Mouse (Mus musculus): ENCODE results near the gene Enpep. TPM values are rescaled to one million over a fixed set of nuclear protein-coding genes. Genes with fewer than 3 reads are reported as not detected.

Enpep gene
- polyA plus RNA-seq, 1 experiment from 2014 or later: 5.1 TPM

- DNase-seq (ENCODE audit: low spot score): no peak
- Histone ChIP-seq H3K4me3 (no peak overlapping the region), H3K9me3 (no peaks in the 10 kb centered on the region), H3K27me3 (ENCODE audit: insufficient read depth, poor library complexity, severe bottlenecking) (no peaks in the 10 kb centered on the region), H3K4me1 (no peaks in the 10 kb centered on the region), H3K27ac (no peak overlapping the region), H3K36me3 (no peaks in the 10 kb centered on the region)
- 45% methylated on average over 10 of the region's 10 CpGs for WGBS
These were observed 24.3 kb downstream of the Enpep start for GRCm38 (mm10) chr3:129308102-129308752.

GRCm38 (mm10) chr3:129303941-129304340, 28.6 kb downstream of the Enpep start:
- no peak for DNase-seq (ENCODE audit: low spot score)
- no peak overlapping the region for H3K4me3 ChIP-seq
- H3K36me3 ChIP-seq: no peaks in the 10 kb centered on the region
- H3K4me1 ChIP-seq: no peaks in the 10 kb centered on the region
- 15% methylated on average over 3 of the region's 3 CpGs for WGBS
- no peak overlapping the region for H3K27ac ChIP-seq
- H3K9me3 ChIP-seq: no peaks in the 10 kb centered on the region
- H3K27me3 ChIP-seq (ENCODE audit: insufficient read depth, poor library complexity, severe bottlenecking): no peaks in the 10 kb centered on the region

GRCm38 (mm10) chr3:129299874-129300273, 32.6 kb downstream of the Enpep start:
- Histone ChIP-seq H3K4me3 (no peak overlapping the region), H3K27ac (no peak overlapping the region), H3K36me3 (no peaks in the 10 kb centered on the region), H3K4me1 (no peaks in the 10 kb centered on the region; the same call in 1 of the 2 replicates), H3K27me3 (ENCODE audit: insufficient read depth, poor library complexity, severe bottlenecking) (no peaks in the 10 kb centered on the region), H3K9me3 (no peaks in the 10 kb centered on the region)
- no peak for DNase-seq (ENCODE audit: low spot score)
- WGBS: 63% methylated on average over 1 of the region's 1 CpGs

GRCm38 (mm10) chr3:129298606-129299005, 33.9 kb downstream of the Enpep start:
- H3K9me3 ChIP-seq: no peaks in the 10 kb centered on the region
- no peaks in the 10 kb centered on the region for H3K36me3 ChIP-seq
- H3K27me3 ChIP-seq (ENCODE audit: insufficient read depth, poor library complexity, severe bottlenecking): no peaks in the 10 kb centered on the region
- H3K4me3 ChIP-seq: no peak overlapping the region
- no peak overlapping the region for H3K27ac ChIP-seq
- no peak for DNase-seq (ENCODE audit: low spot score)
- 78% methylated on average over 8 of the region's 8 CpGs for WGBS
- H3K4me1 ChIP-seq: peaks cover 4% of the 10 kb centered on the region

GRCm38 (mm10) chr3:129296994-129297393, 35.5 kb downstream of the Enpep start:
- no peak for DNase-seq (ENCODE audit: low spot score)
- Histone ChIP-seq H3K9me3 (no peaks in the 10 kb centered on the region), H3K4me1 (peaks cover 4% of the 10 kb centered on the region), H3K27me3 (ENCODE audit: insufficient read depth, poor library complexity, severe bottlenecking) (no peaks in the 10 kb centered on the region), H3K36me3 (no peaks in the 10 kb centered on the region), H3K4me3 (no peak overlapping the region), H3K27ac (no peak overlapping the region)
- 72% methylated on average over 5 of the region's 5 CpGs for WGBS

- Histone ChIP-seq H3K27me3 (ENCODE audit: insufficient read depth, poor library complexity, severe bottlenecking) (no peaks in the 10 kb centered on the region), H3K27ac (no peak overlapping the region), H3K9me3 (no peaks in the 10 kb centered on the region), H3K4me1 (peaks cover 4% of the 10 kb centered on the region), H3K36me3 (no peaks in the 10 kb centered on the region), H3K4me3 (no peak overlapping the region)
- WGBS: 70% methylated on average over 2 of the region's 2 CpGs
- no peak for DNase-seq (ENCODE audit: low spot score)
These were observed 36.6 kb downstream of the Enpep start for GRCm38 (mm10) chr3:129295883-129296282.

- Histone ChIP-seq H3K27ac (no peak overlapping the region), H3K27me3 (ENCODE audit: insufficient read depth, poor library complexity, severe bottlenecking) (no peaks in the 10 kb centered on the region), H3K4me3 (no peak overlapping the region), H3K9me3 (no peaks in the 10 kb centered on the region), H3K4me1 (peaks cover 7% of the 10 kb centered on the region), H3K36me3 (no peaks in the 10 kb centered on the region)
- WGBS: 59% methylated on average over 8 of the region's 8 CpGs
- no peak for DNase-seq (ENCODE audit: low spot score)
These were observed 43.0 kb downstream of the Enpep start for GRCm38 (mm10) chr3:129289536-129289935.

- no peak for DNase-seq (ENCODE audit: low spot score)
These were observed 45.4 kb downstream of the Enpep start for GRCm38 (mm10) chr3:129287140-129287539.

GRCm38 (mm10) chr3:129286426-129286825, 46.1 kb downstream of the Enpep start:
- Histone ChIP-seq H3K4me3 (no peak overlapping the region), H3K27ac (no peak overlapping the region), H3K9me3 (no peaks in the 10 kb centered on the region), H3K4me1 (0 out of 2 replicates have a peak, but pooled peaks cover 3% of the 10 kb centered on the region), H3K36me3 (no peaks in the 10 kb centered on the region), H3K27me3 (ENCODE audit: insufficient read depth, poor library complexity, severe bottlenecking) (no peaks in the 10 kb centered on the region)
- WGBS: 58% methylated on average over 7 of the region's 7 CpGs
- DNase-seq (ENCODE audit: low spot score): no peak

More at GRCm38 (mm10) chr3:129287140-129287539, 45.4 kb downstream of the Enpep start:
- WGBS: 75% methylated on average over 8 of the region's 8 CpGs
- Histone ChIP-seq H3K4me1 (0 out of 2 replicates have a peak, but pooled peaks cover 3% of the 10 kb centered on the region), H3K36me3 (no peaks in the 10 kb centered on the region), H3K27ac (no peak overlapping the region), H3K9me3 (no peaks in the 10 kb centered on the region), H3K4me3 (no peak overlapping the region), H3K27me3 (ENCODE audit: insufficient read depth, poor library complexity, severe bottlenecking) (no peaks in the 10 kb centered on the region)

GRCm38 (mm10) chr3:129284326-129284725, 48.2 kb downstream of the Enpep start:
- 82% methylated on average over 5 of the region's 5 CpGs for WGBS
- DNase-seq (ENCODE audit: low spot score): no peak
- Histone ChIP-seq H3K36me3 (no peaks in the 10 kb centered on the region), H3K4me3 (no peak overlapping the region), H3K27ac (no peak overlapping the region), H3K4me1 (0 out of 2 replicates have a peak, but pooled peaks cover 3% of the 10 kb centered on the region), H3K9me3 (no peaks in the 10 kb centered on the region), H3K27me3 (ENCODE audit: insufficient read depth, poor library complexity, severe bottlenecking) (no peaks in the 10 kb centered on the region)

GRCm38 (mm10) chr3:129279441-129279840, 53.1 kb downstream of the Enpep start:
- no peak for DNase-seq (ENCODE audit: low spot score)
- Histone ChIP-seq H3K27me3 (ENCODE audit: insufficient read depth, poor library complexity, severe bottlenecking) (no peaks in the 10 kb centered on the region), H3K27ac (no peak overlapping the region), H3K4me1 (no peaks in the 10 kb centered on the region), H3K9me3 (no peaks in the 10 kb centered on the region), H3K4me3 (no peak overlapping the region), H3K36me3 (no peaks in the 10 kb centered on the region)
- 80% methylated on average over 8 of the region's 8 CpGs for WGBS

- H3K36me3 ChIP-seq: no peaks in the 10 kb centered on the region
- no peaks in the 10 kb centered on the region for H3K27me3 ChIP-seq (ENCODE audit: insufficient read depth, poor library complexity, severe bottlenecking)
- no peaks in the 10 kb centered on the region for H3K9me3 ChIP-seq
- H3K4me1 ChIP-seq: no peaks in the 10 kb centered on the region
- H3K4me3 ChIP-seq: no peak overlapping the region
- WGBS: 70% methylated on average over 6 of the region's 6 CpGs
- H3K27ac ChIP-seq: no peak overlapping the region
- DNase-seq (ENCODE audit: low spot score): no peak
These were observed 59.2 kb downstream of the Enpep start for GRCm38 (mm10) chr3:129273156-129273831.

GRCm38 (mm10) chr3:129270044-129270443, 62.5 kb downstream of the Enpep start:
- Histone ChIP-seq H3K27me3 (ENCODE audit: insufficient read depth, poor library complexity, severe bottlenecking) (no peaks in the 10 kb centered on the region), H3K9me3 (no peaks in the 10 kb centered on the region), H3K36me3 (no peaks in the 10 kb centered on the region), H3K4me3 (no peak overlapping the region), H3K27ac (no peak overlapping the region), H3K4me1 (no peaks in the 10 kb centered on the region)
- no peak for DNase-seq (ENCODE audit: low spot score)
- 58% methylated on average over 13 of the region's 13 CpGs for WGBS
